Mouse (Mus musculus) hindlimb bud, embryonic 11.5 days (tissue): Measurements from ENCODE around the gene Eif3j1.
"Not testable (repeated sequence)": the region's sequence is repeated elsewhere in the genome, so short reads cannot be mapped to it uniquely, and the experiment has no call there.

Experiments
- DNase-seq: peaks from one replicate; pipeline ENCODE4 v3.0.0-alpha.2; 2012; ENCODE audit warnings: low read depth, low spot score; ENCODE audit errors: extremely low spot score

Gene Eif3j1

GRCm38 (mm10) chr2:122097686-122098085 is 69.3 kb downstream of the Eif3j1 start:
- not testable (repeated sequence) for DNase-seq

- no peak for DNase-seq
These were observed 73.7 kb downstream of the Eif3j1 start for GRCm38 (mm10) chr2:122102070-122102469.
